Mouse (Mus musculus): Measurements from ENCODE around the gene 9230113P08Rik.
"Not testable (repeated sequence)": the region's sequence is repeated elsewhere in the genome, so short reads cannot be mapped to it uniquely, and the experiment has no call there.

The 9230113P08Rik gene

DNA sequence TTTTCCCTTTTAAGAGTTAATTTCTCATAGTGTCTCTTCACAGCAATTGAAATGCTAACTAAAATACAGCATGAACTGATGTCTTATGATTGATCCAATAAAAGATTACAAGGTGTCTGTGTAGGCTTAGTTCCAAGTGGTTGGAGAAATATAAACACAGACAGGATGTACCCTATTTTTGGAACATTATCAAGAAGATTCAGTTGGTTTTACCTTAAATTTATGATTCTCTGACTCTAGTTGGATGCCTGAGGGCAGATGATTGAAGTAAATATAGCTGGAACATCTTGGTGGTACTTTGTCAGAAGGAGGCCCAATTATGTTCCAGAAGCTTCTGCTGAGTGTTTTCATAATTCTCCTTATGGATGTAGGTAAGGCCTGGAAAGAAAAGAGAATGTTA is at the start of gene 9230113P08Rik:
Gene 9230113P08Rik (plus strand): TSS at position 301 of the 400 bp plus-strand sequence.
- DNase-seq (ENCODE audit: low read depth): not testable (repeated sequence)

DNA sequence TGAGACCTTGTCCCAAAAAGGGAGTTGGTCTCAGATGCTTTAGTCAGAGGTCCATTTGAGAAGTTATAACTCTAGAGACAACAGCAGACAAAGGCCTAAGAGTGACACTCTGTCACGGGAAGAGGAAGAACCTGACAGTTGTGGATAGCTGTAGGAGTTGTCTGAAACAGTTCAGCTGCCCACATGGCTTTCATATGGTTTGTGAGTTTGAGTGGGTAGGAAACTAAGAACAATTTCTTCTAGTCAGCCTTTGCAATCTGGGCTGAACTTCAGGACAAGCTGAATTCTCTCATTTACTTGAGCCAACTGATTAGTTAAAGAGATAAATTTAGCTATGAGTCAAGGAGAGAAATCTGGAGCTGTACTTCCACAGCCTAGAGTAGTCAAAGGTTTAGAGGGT is 15.1 kb upstream of the 9230113P08Rik start:
- not testable (repeated sequence) for DNase-seq (ENCODE audit: low read depth)

DNA sequence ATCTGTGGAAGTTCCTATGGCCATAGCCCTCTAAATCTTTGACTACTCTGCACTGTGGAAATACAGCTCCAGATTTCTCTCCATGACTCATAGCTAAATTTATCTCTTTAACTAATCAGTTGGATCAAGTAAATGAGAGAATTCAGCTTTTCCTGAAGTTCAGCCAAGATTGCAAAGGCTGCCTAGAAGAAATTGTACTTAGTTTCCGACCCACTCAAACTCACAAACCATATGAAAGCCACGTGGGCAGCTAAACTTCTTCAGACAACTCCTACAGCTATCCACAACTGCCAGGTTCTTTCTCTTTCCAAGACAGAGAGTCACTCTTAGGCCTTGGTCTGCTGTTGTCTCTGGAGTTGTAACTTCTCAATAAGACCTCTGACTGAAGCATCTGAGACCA is 3.7 kb upstream of the 9230113P08Rik start:
- no peak for DNase-seq (ENCODE audit: low read depth)

DNA sequence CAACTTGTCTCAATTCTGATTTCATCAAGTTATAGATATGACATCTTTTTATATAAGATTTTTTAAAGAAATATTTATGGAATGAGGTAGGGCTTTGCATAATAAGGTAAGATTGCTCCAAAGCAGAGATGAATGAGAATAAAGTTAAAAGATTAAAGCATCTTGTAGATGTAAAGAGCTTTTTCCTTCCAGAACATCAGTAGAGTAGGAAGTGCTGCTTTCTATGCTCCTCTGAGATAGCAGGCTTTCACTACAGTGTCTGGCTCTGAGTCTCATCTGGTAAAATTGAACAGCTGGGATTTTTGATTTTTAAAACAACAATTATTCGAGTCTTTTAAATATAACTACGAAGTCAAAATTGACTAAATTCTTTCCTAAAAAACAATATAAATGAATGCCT is 22.6 kb downstream of the 9230113P08Rik start:
- no peak for DNase-seq (ENCODE audit: low read depth)
